Mouse (Mus musculus) C2C12 (cell line): ENCODE measurements around the gene Irx5. TPM values are rescaled to one million over a fixed set of nuclear protein-coding genes. Genes with fewer than 3 reads are reported as not detected.

ENCODE experiments used
- H3K27me3 ChIP-seq: one replicate; pipeline ENCODE4 v1.6.1; 2011; ENCODE audit not compliant: control insufficient read depth, insufficient read depth, insufficient read length
- H3K36me3 ChIP-seq: one replicate; pipeline ENCODE4 v1.6.1; 2011; ENCODE audit not compliant: control insufficient read depth, insufficient read depth
- H3K4me3 ChIP-seq: one replicate; pipeline ENCODE4 v1.5.1; 2011; ENCODE audit warnings: mild to moderate bottlenecking, control low read depth; ENCODE audit not compliant: poor library complexity, insufficient read depth, severe bottlenecking
- H3K79me2 ChIP-seq: one replicate; pipeline ENCODE4 v1.6.1; 2011; ENCODE audit not compliant: control insufficient read depth, insufficient read depth
- H3K79me3 ChIP-seq: one replicate; pipeline ENCODE4 v1.6.1; 2011; ENCODE audit warnings: low read depth, control low read depth
- H3ac ChIP-seq: one replicate; pipeline ENCODE3; 2011; ENCODE audit warnings: low read depth; ENCODE audit not compliant: control insufficient read depth, insufficient read length
- CEBPB ChIP-seq: IDR thresholded peaks from one replicate; pipeline ENCODE4 v1.6.1; 2011; ENCODE audit warnings: low read depth, mild to moderate bottlenecking, control low read depth, moderate library complexity
- CTCF ChIP-seq: IDR thresholded peaks from one replicate; pipeline ENCODE4 v1.5.1; 2011; ENCODE audit not compliant: control insufficient read depth, insufficient read depth, insufficient read length
- FOSL1 ChIP-seq: IDR thresholded peaks from one replicate; pipeline ENCODE4 v1.8.0; 2011; ENCODE audit warnings: mild to moderate bottlenecking, low read length; ENCODE audit not compliant: poor library complexity, insufficient read depth, severe bottlenecking
- MAX ChIP-seq: IDR thresholded peaks from one replicate; pipeline ENCODE4 v1.6.1; 2011; ENCODE audit warnings: mild to moderate bottlenecking, control low read depth
- MYOD1 ChIP-seq: IDR thresholded peaks from one replicate; pipeline ENCODE4 v1.6.1; 2011; ENCODE audit warnings: low read depth; ENCODE audit not compliant: control insufficient read depth, insufficient read length
- MYOG ChIP-seq: IDR thresholded peaks from one replicate; pipeline ENCODE4 v1.6.1; 2011; ENCODE audit not compliant: control insufficient read depth, insufficient read length; ENCODE audit errors: extremely low read depth
- USF1 ChIP-seq: IDR thresholded peaks from one replicate; pipeline ENCODE4 v1.6.1; 2011; ENCODE audit warnings: low read depth, mild to moderate bottlenecking, control low read depth, moderate library complexity
- polyA plus RNA-seq: library from polyadenylated mRNA; unstranded; fragments of >200 nt; fragmentation: generic; extraction: Trizol; gene quantifications from one replicate; pipeline ENCODE4 v1.2.1, GENCODE M21; 2012; ENCODE audit warnings: missing spikeins

Gene Irx5
- polyA plus RNA-seq, 1 experiment, result 4.9 TPM

GRCm38 (mm10) chr8:92362396-92363115, 5.1 kb downstream of the Irx5 start:
- Histone ChIP-seq H3K79me2 (peaks cover 42% of the 10 kb centered on the region), H3K79me3 (peaks cover 28% of the 10 kb centered on the region), H3K27me3 (no peaks in the 10 kb centered on the region), H3K4me3 (no peak overlapping the region), H3K36me3 (peaks cover 22% of the 10 kb centered on the region), H3ac (no peak overlapping the region)
- TF ChIP-seq MAX (no peak), MYOD1 (no peak), CEBPB (no peak), MYOG (no peak), FOSL1 (no peak)

GRCm38 (mm10) chr8:92363217-92364147, 6.1 kb downstream of the Irx5 start:
- TF ChIP-seq USF1 (no peak), MAX (no peak), MYOG (no peak), CEBPB (no peak), FOSL1 (no peak), MYOD1 (no peak), CTCF (no peak)
- Histone ChIP-seq H3K79me2 (peaks cover 39% of the 10 kb centered on the region), H3K79me3 (peaks cover 28% of the 10 kb centered on the region), H3ac (no peak overlapping the region), H3K27me3 (no peaks in the 10 kb centered on the region), H3K36me3 (peaks cover 22% of the 10 kb centered on the region), H3K4me3 (no peak overlapping the region)

GRCm38 (mm10) chr8:92364148-92364775, 6.8 kb downstream of the Irx5 start:
- peaks cover 22% of the 10 kb centered on the region for H3K36me3 ChIP-seq
- H3ac ChIP-seq, result no peak overlapping the region
- no peak overlapping the region for H3K4me3 ChIP-seq
- peaks cover 31% of the 10 kb centered on the region for H3K79me2 ChIP-seq
- H3K79me3 ChIP-seq, result peaks cover 22% of the 10 kb centered on the region
- TF ChIP-seq USF1, result no peak
- no peak for TF ChIP-seq MYOD1
- TF ChIP-seq FOSL1, result no peak
- TF ChIP-seq CTCF, result no peak
- no peak for TF ChIP-seq MAX
- TF ChIP-seq CEBPB, result no peak
- no peak for TF ChIP-seq MYOG
- no peaks in the 10 kb centered on the region for H3K27me3 ChIP-seq

- H3K36me3 ChIP-seq, result peaks cover 22% of the 10 kb centered on the region
- no peak overlapping the region for H3ac ChIP-seq
- H3K27me3 ChIP-seq, result no peaks in the 10 kb centered on the region
- no peak overlapping the region for H3K4me3 ChIP-seq
- TF ChIP-seq FOSL1 (no peak), USF1 (no peak), CTCF (no peak), MYOG (no peak), MAX (no peak), MYOD1 (no peak), CEBPB (no peak)
- peaks cover 21% of the 10 kb centered on the region for H3K79me3 ChIP-seq
- peaks cover 26% of the 10 kb centered on the region for H3K79me2 ChIP-seq
Observed at GRCm38 (mm10) chr8:92364776-92365240, 7.4 kb downstream of the Irx5 start.

- H3K4me3 ChIP-seq, result no peak overlapping the region
- TF ChIP-seq USF1 (no peak), MAX (no peak), MYOD1 (no peak), FOSL1 (no peak)
- no peaks in the 10 kb centered on the region for H3K27me3 ChIP-seq
- peaks cover 21% of the 10 kb centered on the region for H3K79me3 ChIP-seq
- peaks cover 22% of the 10 kb centered on the region for H3K36me3 ChIP-seq
- no peak overlapping the region for H3ac ChIP-seq
- peaks cover 20% of the 10 kb centered on the region for H3K79me2 ChIP-seq
Observed at GRCm38 (mm10) chr8:92365241-92365943, 8.0 kb downstream of the Irx5 start.
